Comparison of ENCODE assay signal across 8 mouse cellular contexts in the genomic region with DNA sequence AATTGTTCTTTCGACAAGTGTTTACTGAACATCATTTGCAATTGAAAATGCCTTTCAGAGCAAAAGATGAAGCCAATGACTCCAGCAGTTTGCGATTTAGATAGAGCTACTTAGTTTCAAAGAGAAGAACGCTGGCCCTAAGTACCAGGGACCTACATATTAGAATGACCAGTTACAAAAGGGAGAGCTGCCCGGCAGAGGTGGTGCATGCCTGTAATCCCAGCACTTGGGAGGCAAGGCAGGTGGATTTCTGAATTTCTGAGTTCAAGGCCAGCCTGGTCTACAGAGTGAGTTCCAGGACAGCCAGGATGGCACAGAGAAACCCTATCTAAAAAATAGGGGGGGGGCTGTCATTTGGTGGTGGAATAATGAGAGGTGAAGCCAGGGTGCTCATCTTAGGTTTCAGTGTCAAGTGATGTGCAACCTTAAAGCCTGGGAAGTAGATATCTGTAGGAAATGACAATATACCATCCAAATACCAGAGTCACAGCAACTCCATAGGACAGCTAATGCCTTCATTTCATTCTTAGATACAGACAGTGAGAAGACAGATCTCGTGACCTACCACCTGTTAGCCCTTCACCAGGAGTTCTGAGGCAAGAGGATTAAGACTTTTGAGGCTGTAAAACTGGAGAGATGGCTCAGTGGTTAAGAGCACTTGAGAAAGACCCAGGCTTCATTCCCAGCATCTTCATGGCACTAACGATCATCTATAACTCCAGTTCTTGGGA. TPM values are rescaled to one million over a fixed set of nuclear protein-coding genes. Genes with fewer than 3 reads are reported as not detected.
DNase-seq lines count a peak whose midpoint lies in the region; ATAC-seq and TF ChIP-seq lines count a peak whose summit lies in the region.

No protein-coding gene starts in this region.

- peak in 1 of 2 experiments; percentile 32; a peak in 2 of 4 replicates for TF ChIP-seq POLR2A in MEL (IDR thresholded peaks at IDR 0.05; ENCODE audit: control insufficient read depth in 1 of 2, insufficient read depth in 1 of 2, low read depth in 1 of 2, low read length in 2 of 2, poor library complexity in 1 of 2)

- intact Hi-C loops in heart, postnatal 14 days (cut with DNase I), result loop anchor here (5.0 kb wide), 1 partner anchor 228 kb away; no protein-coding TSS in a partner anchor

- H3K27me3 ChIP-seq in heart, embryonic 12.5 days (replicated peaks), result no peaks in the 10 kb centered on the region
- no peaks in the 10 kb centered on the region for H3K27me3 ChIP-seq in MEL (ENCODE audit: control insufficient read depth in 1 of 2, insufficient read depth in 2 of 2, low read length in 2 of 2)
- H3K27me3 ChIP-seq in hindbrain, embryonic 15.5 days, result no peaks in the 10 kb centered on the region
- no peaks in the 10 kb centered on the region for H3K27me3 ChIP-seq in midbrain, embryonic 12.5 days

- WGBS in heart, embryonic 12.5 days, result 58% methylated on average over 6 of the region's 6 CpGs
- 55% methylated on average over 6 of the region's 6 CpGs for WGBS in hindbrain, embryonic 15.5 days
- WGBS in midbrain, embryonic 12.5 days, result 47% methylated on average over 6 of the region's 6 CpGs

- TF ChIP-seq EP300 in MEL (IDR thresholded peaks at IDR 0.05; ENCODE audit: low read depth in 1 of 2, low read length in 2 of 2), result peak in 1 of 2 experiments; percentile 16; a peak in 2 of 4 replicates

- peak overlapping the region; percentile 95; the same call in 1 of the 2 replicates for H3K4me3 ChIP-seq in heart, embryonic 12.5 days
- H3K4me3 ChIP-seq in MEL (ENCODE audit: control insufficient read depth in 1 of 2, insufficient read depth in 1 of 2, low read depth in 2 of 2, low read length in 2 of 2), result peak overlapping the region; percentile 67 to 74
- H3K4me3 ChIP-seq in hindbrain, embryonic 15.5 days, result peak overlapping the region; percentile 81
- peak overlapping the region; percentile 97; the same call in 1 of the 2 replicates for H3K4me3 ChIP-seq in midbrain, embryonic 12.5 days

- H3K9ac ChIP-seq in heart, embryonic 12.5 days, result no peak overlapping the region; the same call in none of the 2 replicates
- H3K9ac ChIP-seq in MEL (ENCODE audit: control insufficient read depth, low read depth, low read length, poor library complexity, severe bottlenecking), result peak overlapping the region; percentile 71
- peak overlapping the region; percentile 54 for H3K9ac ChIP-seq in hindbrain, embryonic 15.5 days
- H3K9ac ChIP-seq in midbrain, embryonic 12.5 days (replicated peaks), result peak overlapping the region; percentile 98

- no peaks in the 10 kb centered on the region for H3K9me3 ChIP-seq in heart, embryonic 12.5 days (replicated peaks)
- H3K9me3 ChIP-seq in MEL (replicated peaks; ENCODE audit: insufficient read depth, low read length), result no peaks in the 10 kb centered on the region
- H3K9me3 ChIP-seq in hindbrain, embryonic 15.5 days, result no peaks in the 10 kb centered on the region
- no peaks in the 10 kb centered on the region for H3K9me3 ChIP-seq in midbrain, embryonic 12.5 days

- no peak for ATAC-seq in heart, embryonic 12.5 days (ENCODE audit: insufficient number of reproducible peaks, low FRiP score)
- no peak for ATAC-seq in hindbrain, embryonic 15.5 days (ENCODE audit: low FRiP score, low read depth)
- no peak for ATAC-seq in midbrain, embryonic 12.5 days (ENCODE audit: low FRiP score, low read depth)

- peaks cover 59% of the 10 kb centered on the region for H3K79me2 ChIP-seq in MEL (ENCODE audit: control insufficient read depth, insufficient read depth, low read length, poor library complexity)

- no peak for TF ChIP-seq RAD21 in MEL (IDR thresholded peaks at IDR 0.05; ENCODE audit: low read depth, low read length)

- no peak for DNase-seq in heart, postnatal 14 days
- DNase-seq in MEL (ENCODE audit: low read depth, low spot score), result peak; percentile 69
- no peak for DNase-seq in right cerebral cortex, postnatal 4 days
- DNase-seq in spleen, adult 12 weeks (ENCODE audit: low spot score), result no peak
- DNase-seq in adrenal gland, adult 18-20 months (ENCODE audit: low spot score in 2 of 2), result no peak

- peak overlapping the region; percentile 97; the same call in 1 of the 2 replicates for H3K4me2 ChIP-seq in heart, embryonic 12.5 days
- H3K4me2 ChIP-seq in hindbrain, embryonic 15.5 days, result peak overlapping the region; percentile 93
- peak overlapping the region; percentile 83 for H3K4me2 ChIP-seq in midbrain, embryonic 12.5 days (replicated peaks)

- peaks cover 24% of the 10 kb centered on the region for H3K4me1 ChIP-seq in heart, embryonic 12.5 days (replicated peaks)
- H3K4me1 ChIP-seq in MEL (ENCODE audit: control insufficient read depth in 1 of 2, insufficient read depth in 2 of 2, low read length in 2 of 2), result peaks cover 15 to 46% of the 10 kb centered on the region in 2 experiments
- peaks cover 29% of the 10 kb centered on the region for H3K4me1 ChIP-seq in hindbrain, embryonic 15.5 days (replicated peaks)
- H3K4me1 ChIP-seq in midbrain, embryonic 12.5 days, result peaks cover 26% of the 10 kb centered on the region

- H3K36me3 ChIP-seq in heart, embryonic 12.5 days, result no peaks in the 10 kb centered on the region
- H3K36me3 ChIP-seq in MEL (ENCODE audit: control insufficient read depth in 1 of 2, insufficient read depth in 2 of 2, low read length in 2 of 2), result peaks cover 0 to 48% of the 10 kb centered on the region in 2 experiments; a peak in 2 of 4 replicates
- no peaks in the 10 kb centered on the region for H3K36me3 ChIP-seq in hindbrain, embryonic 15.5 days
- no peaks in the 10 kb centered on the region for H3K36me3 ChIP-seq in midbrain, embryonic 12.5 days

- peak overlapping the region; percentile 70; the same call in 1 of the 2 replicates for H3K27ac ChIP-seq in heart, embryonic 12.5 days (ENCODE audit: poor library complexity, severe bottlenecking)
- H3K27ac ChIP-seq in MEL (ENCODE audit: control insufficient read depth, low read depth, low read length), result peak overlapping the region; percentile 100
- H3K27ac ChIP-seq in hindbrain, embryonic 15.5 days (replicated peaks), result peak overlapping the region; percentile 96
- no peak overlapping the region for H3K27ac ChIP-seq in midbrain, embryonic 12.5 days (replicated peaks)

- no peak for TF ChIP-seq CTCF in MEL (IDR thresholded peaks at IDR 0.05 in 2 of 3, conservative IDR thresholded peaks at IDR 0.05 in 1 of 3; ENCODE audit: control insufficient read depth in 1 of 3, insufficient read depth in 1 of 3, low read depth in 2 of 3, low read length in 3 of 3, poor library complexity in 1 of 3, severe bottlenecking in 1 of 3)

TF ChIP-seq in MEL, 35 proteins besides CTCF, POLR2A, EP300 and RAD21 (continues in another document):
- TF ChIP-seq SIN3A (IDR thresholded peaks at IDR 0.05; ENCODE audit: low read length) (no peak; the same call in none of the 2 replicates), KAT2A (conservative IDR thresholded peaks at IDR 0.05; ENCODE audit: low read depth, low read length) (no peak), USF1 (IDR thresholded peaks at IDR 0.05; ENCODE audit: low read depth, low read length) (peak; percentile 73), CHD2 (IDR thresholded peaks at IDR 0.05; ENCODE audit: low read length) (no peak), BHLHE40 (IDR thresholded peaks at IDR 0.05; ENCODE audit: borderline replicate concordance, low read depth, low read length) (peak; percentile 76; the same call in 1 of the 2 replicates), MAX (IDR thresholded peaks at IDR 0.05; ENCODE audit: low read length) (peak; percentile 43; the same call in 1 of the 2 replicates), CHD1 (IDR thresholded peaks at IDR 0.05; ENCODE audit: low read depth, low read length) (peak; percentile 79; the same call in 1 of the 2 replicates), RCOR1 (IDR thresholded peaks at IDR 0.05; ENCODE audit: low read depth, low read length) (peak; percentile 23; the same call in 1 of the 2 replicates), TBP (IDR thresholded peaks at IDR 0.05; ENCODE audit: low read depth, low read length) (0 out of 2 replicates have a peak, but pooled peaks have one; percentile 60), MXI1 (IDR thresholded peaks at IDR 0.05; ENCODE audit: low read depth, low read length) (no peak; the same call in 1 of the 2 replicates), ELF1 (IDR thresholded peaks at IDR 0.05; ENCODE audit: low read depth, low read length) (no peak), MEF2A (IDR thresholded peaks at IDR 0.05; ENCODE audit: extremely low read depth, insufficient replicate concordance, low read depth, low read length, poor library complexity, severe bottlenecking) (no peak), UBTF (IDR thresholded peaks at IDR 0.05; ENCODE audit: borderline replicate concordance, insufficient read depth, low read depth, low read length) (no peak), POLR2AphosphoS2 (IDR thresholded peaks at IDR 0.05; ENCODE audit: low read length) (0 out of 2 replicates have a peak, but pooled peaks have one; percentile 12), MYC (IDR thresholded peaks at IDR 0.05; ENCODE audit: low read depth, low read length) (peak; percentile 65; the same call in 1 of the 2 replicates), TCF12 (IDR thresholded peaks at IDR 0.05; ENCODE audit: low read depth, low read length) (no peak), MAZ (IDR thresholded peaks at IDR 0.05; ENCODE audit: low read depth, low read length) (0 out of 2 replicates have a peak, but pooled peaks have one; percentile 37), POLR2AphosphoS5 (IDR thresholded peaks at IDR 0.05; ENCODE audit: borderline replicate concordance, low read depth, low read length) (no peak)

RNA-seq across cellular contexts. Expression of a gene that starts 1.6 kb away (rescaled TPM):
- 95.9 and 113 TPM in 2 replicates for polyA plus RNA-seq in heart, embryonic 12.5 days (2016; fragmentation: Nextera tagmentation; extraction: Ambion mirVana)
- 100 to 1,000 TPM; 113 to 120 TPM for total RNA-seq in heart, postnatal 14 days (2021)
- 75.3 and 93.2 TPM in 2 replicates for total RNA-seq in MEL (2012; rRNA removed)
- polyA plus RNA-seq in MEL (2012; ENCODE audit: insufficient read depth in 1 of 2, insufficient read length in 2 of 2, low read depth in 1 of 2, low replicate concordance in 2 of 2, missing spikeins in 1 of 2), result 100 to 1,000 TPM in 1 of 2 experiments, not detected in 1; 261 TPM
- polyA plus RNA-seq in hindbrain, embryonic 15.5 days (2015; fragmentation: Nextera tagmentation; extraction: Ambion mirVana), result 186 and 190 TPM in 2 replicates
- 137 and 149 TPM in 2 replicates for polyA plus RNA-seq in midbrain, embryonic 12.5 days (2016; fragmentation: Nextera tagmentation; extraction: Ambion mirVana)
- total RNA-seq in adrenal gland, adult 18-20 months (2021), result 100 to 1,000 TPM in 1 of 2 experiments, 10 to 100 TPM in 1; 97.2 to 132 TPM

RNA-seq across cellular contexts. Expression of a gene that starts 55.2 kb away (rescaled TPM):
- 52.4 and 52.5 TPM in 2 replicates for polyA plus RNA-seq in heart, embryonic 12.5 days (2016; fragmentation: Nextera tagmentation; extraction: Ambion mirVana)
- 100 to 1,000 TPM; 103 to 111 TPM for total RNA-seq in heart, postnatal 14 days (2021)
- 23.2 and 26.2 TPM in 2 replicates for total RNA-seq in MEL (2012; rRNA removed)
- polyA plus RNA-seq in MEL (2012; ENCODE audit: insufficient read depth in 1 of 2, insufficient read length in 2 of 2, low read depth in 1 of 2, low replicate concordance in 2 of 2, missing spikeins in 1 of 2), result 10 to 100 TPM; 38.9 to 64.4 TPM
- polyA plus RNA-seq in hindbrain, embryonic 15.5 days (2015; fragmentation: Nextera tagmentation; extraction: Ambion mirVana), result 24.2 and 27.9 TPM in 2 replicates
- polyA plus RNA-seq in midbrain, embryonic 12.5 days (2016; fragmentation: Nextera tagmentation; extraction: Ambion mirVana), result 42.4 and 47.0 TPM in 2 replicates
- 10 to 100 TPM; 57.3 to 70.3 TPM for total RNA-seq in adrenal gland, adult 18-20 months (2021)
